Mouse (Mus musculus): ENCODE measurements around the gene Phlpp1. TPM values are rescaled to one million over a fixed set of nuclear protein-coding genes. Genes with fewer than 3 reads are reported as not detected.
A peak's percentile ranks its signal among the peaks of the same experiment; 100 is the strongest.

The Phlpp1 gene
- polyA plus RNA-seq, 1 experiment from 2014 or later: 4.4 TPM

GRCm38 (mm10) chr1:106183701-106184100 is 12.1 kb downstream of the Phlpp1 start:
- no peak for ATAC-seq (ENCODE audit: insufficient number of reproducible peaks, low FRiP score)
- H3K27ac ChIP-seq (ENCODE audit: poor library complexity, severe bottlenecking): 0 out of 2 replicates have a peak overlapping the region, but pooled peaks have one; percentile 18
- H3K4me1 ChIP-seq (replicated peaks): peaks cover 21% of the 10 kb centered on the region; the same call in 1 of the 2 replicates
- 87% methylated on average over 2 of the region's 2 CpGs for WGBS
- no peaks in the 10 kb centered on the region for H3K9me3 ChIP-seq (replicated peaks)
- no peaks in the 10 kb centered on the region for H3K27me3 ChIP-seq (replicated peaks)
- no peak overlapping the region for H3K4me3 ChIP-seq
- H3K36me3 ChIP-seq: no peaks in the 10 kb centered on the region
- no peak overlapping the region for H3K4me2 ChIP-seq
- no peak overlapping the region for H3K9ac ChIP-seq

- 0 out of 2 replicates have a peak overlapping the region, but pooled peaks have one; percentile 11 for H3K27ac ChIP-seq (ENCODE audit: poor library complexity, severe bottlenecking)
- no peaks in the 10 kb centered on the region for H3K27me3 ChIP-seq (replicated peaks)
- H3K4me2 ChIP-seq: no peak overlapping the region
- no peak overlapping the region for H3K9ac ChIP-seq
- WGBS: 76% methylated on average over 4 of the region's 4 CpGs
- H3K4me3 ChIP-seq: no peak overlapping the region
- H3K9me3 ChIP-seq (replicated peaks): no peaks in the 10 kb centered on the region
- peaks cover 21% of the 10 kb centered on the region; the same call in 1 of the 2 replicates for H3K4me1 ChIP-seq (replicated peaks)
- no peaks in the 10 kb centered on the region for H3K36me3 ChIP-seq
- no peak for ATAC-seq (ENCODE audit: insufficient number of reproducible peaks, low FRiP score)
Measured at GRCm38 (mm10) chr1:106184780-106185460, 13.4 kb downstream of the Phlpp1 start.

- Histone ChIP-seq H3K36me3 (no peaks in the 10 kb centered on the region), H3K4me3 (no peak overlapping the region), H3K4me1 (replicated peaks) (peaks cover 21% of the 10 kb centered on the region; the same call in 1 of the 2 replicates), H3K9ac (no peak overlapping the region), H3K27me3 (replicated peaks) (no peaks in the 10 kb centered on the region), H3K9me3 (replicated peaks) (no peaks in the 10 kb centered on the region), H3K4me2 (no peak overlapping the region), H3K27ac (ENCODE audit: poor library complexity, severe bottlenecking) (no peak overlapping the region)
- WGBS: 65% methylated on average over 2 of the region's 2 CpGs
- no peak for ATAC-seq (ENCODE audit: insufficient number of reproducible peaks, low FRiP score)
Measured at GRCm38 (mm10) chr1:106185461-106185924, 13.9 kb downstream of the Phlpp1 start.

- H3K9me3 ChIP-seq (replicated peaks): no peaks in the 10 kb centered on the region
- H3K36me3 ChIP-seq: no peaks in the 10 kb centered on the region
- no peak overlapping the region for H3K4me3 ChIP-seq
- no peak overlapping the region for H3K27ac ChIP-seq (ENCODE audit: poor library complexity, severe bottlenecking)
- H3K4me2 ChIP-seq: no peak overlapping the region
- no peak for ATAC-seq (ENCODE audit: insufficient number of reproducible peaks, low FRiP score)
- H3K9ac ChIP-seq: no peak overlapping the region
- H3K4me1 ChIP-seq (replicated peaks): peaks cover 19% of the 10 kb centered on the region; the same call in 1 of the 2 replicates
- H3K27me3 ChIP-seq (replicated peaks): no peaks in the 10 kb centered on the region
- WGBS: 67% methylated on average over 2 of the region's 2 CpGs
Measured at GRCm38 (mm10) chr1:106186062-106186461, 14.5 kb downstream of the Phlpp1 start.

- ATAC-seq (ENCODE audit: insufficient number of reproducible peaks, low FRiP score): no peak
- H3K4me1 ChIP-seq (replicated peaks): peaks cover 24% of the 10 kb centered on the region
- H3K27me3 ChIP-seq (replicated peaks): no peaks in the 10 kb centered on the region
- H3K36me3 ChIP-seq: no peaks in the 10 kb centered on the region
- no peak overlapping the region for H3K27ac ChIP-seq (ENCODE audit: poor library complexity, severe bottlenecking)
- no peak overlapping the region for H3K9ac ChIP-seq
- no peak overlapping the region for H3K4me2 ChIP-seq
- no peak overlapping the region for H3K4me3 ChIP-seq
- H3K9me3 ChIP-seq (replicated peaks): no peaks in the 10 kb centered on the region
Measured at GRCm38 (mm10) chr1:106187480-106187879, 15.9 kb downstream of the Phlpp1 start.

- H3K27ac ChIP-seq (ENCODE audit: poor library complexity, severe bottlenecking): no peak overlapping the region
- H3K27me3 ChIP-seq (replicated peaks): no peaks in the 10 kb centered on the region
- H3K36me3 ChIP-seq: no peaks in the 10 kb centered on the region
- no peaks in the 10 kb centered on the region for H3K9me3 ChIP-seq (replicated peaks)
- 94% methylated on average over 3 of the region's 3 CpGs for WGBS
- ATAC-seq (ENCODE audit: insufficient number of reproducible peaks, low FRiP score): no peak
- no peak overlapping the region for H3K4me3 ChIP-seq
- H3K4me2 ChIP-seq: no peak overlapping the region
- peaks cover 36% of the 10 kb centered on the region for H3K4me1 ChIP-seq (replicated peaks)
- no peak overlapping the region for H3K9ac ChIP-seq
Measured at GRCm38 (mm10) chr1:106188756-106189155, 17.2 kb downstream of the Phlpp1 start.

- no peaks in the 10 kb centered on the region for H3K36me3 ChIP-seq
- no peak overlapping the region for H3K4me2 ChIP-seq
- 84% methylated on average over 5 of the region's 5 CpGs for WGBS
- H3K9me3 ChIP-seq (replicated peaks): no peaks in the 10 kb centered on the region
- H3K4me1 ChIP-seq (replicated peaks): peaks cover 36% of the 10 kb centered on the region
- no peaks in the 10 kb centered on the region for H3K27me3 ChIP-seq (replicated peaks)
- no peak for ATAC-seq (ENCODE audit: insufficient number of reproducible peaks, low FRiP score)
- no peak overlapping the region for H3K4me3 ChIP-seq
- H3K9ac ChIP-seq: no peak overlapping the region
- H3K27ac ChIP-seq (ENCODE audit: poor library complexity, severe bottlenecking): no peak overlapping the region
Measured at GRCm38 (mm10) chr1:106189311-106189710, 17.8 kb downstream of the Phlpp1 start.

GRCm38 (mm10) chr1:106190695-106191094 is 19.1 kb downstream of the Phlpp1 start:
- Histone ChIP-seq H3K9ac (no peak overlapping the region), H3K36me3 (no peaks in the 10 kb centered on the region), H3K4me1 (replicated peaks) (peaks cover 37% of the 10 kb centered on the region), H3K9me3 (replicated peaks) (no peaks in the 10 kb centered on the region), H3K27ac (ENCODE audit: poor library complexity, severe bottlenecking) (no peak overlapping the region), H3K4me2 (no peak overlapping the region), H3K4me3 (no peak overlapping the region), H3K27me3 (replicated peaks) (no peaks in the 10 kb centered on the region)
- no peak for ATAC-seq (ENCODE audit: insufficient number of reproducible peaks, low FRiP score)
- WGBS: 79% methylated on average over 3 of the region's 3 CpGs

GRCm38 (mm10) chr1:106191885-106192284 is 20.3 kb downstream of the Phlpp1 start:
- H3K27me3 ChIP-seq (replicated peaks): no peaks in the 10 kb centered on the region
- H3K9ac ChIP-seq: no peak overlapping the region
- WGBS: 39% methylated on average over 8 of the region's 8 CpGs
- no peak for ATAC-seq (ENCODE audit: insufficient number of reproducible peaks, low FRiP score)
- H3K27ac ChIP-seq (ENCODE audit: poor library complexity, severe bottlenecking): no peak overlapping the region
- H3K4me2 ChIP-seq: no peak overlapping the region
- no peak overlapping the region for H3K4me3 ChIP-seq
- peaks cover 37% of the 10 kb centered on the region for H3K4me1 ChIP-seq (replicated peaks)
- H3K36me3 ChIP-seq: no peaks in the 10 kb centered on the region
- H3K9me3 ChIP-seq (replicated peaks): no peaks in the 10 kb centered on the region

- no peaks in the 10 kb centered on the region for H3K36me3 ChIP-seq
- peak overlapping the region; percentile 40 for H3K9ac ChIP-seq
- H3K4me2 ChIP-seq: no peak overlapping the region
- H3K4me1 ChIP-seq (replicated peaks): peaks cover 37% of the 10 kb centered on the region
- H3K27me3 ChIP-seq (replicated peaks): no peaks in the 10 kb centered on the region
- H3K27ac ChIP-seq (ENCODE audit: poor library complexity, severe bottlenecking): no peak overlapping the region
- no peak overlapping the region for H3K4me3 ChIP-seq
- no peak for ATAC-seq (ENCODE audit: insufficient number of reproducible peaks, low FRiP score)
- H3K9me3 ChIP-seq (replicated peaks): no peaks in the 10 kb centered on the region
- 70% methylated on average over 8 of the region's 8 CpGs for WGBS
Measured at GRCm38 (mm10) chr1:106192864-106193470, 21.4 kb downstream of the Phlpp1 start.

GRCm38 (mm10) chr1:106193487-106193886 is 21.9 kb downstream of the Phlpp1 start:
- Histone ChIP-seq H3K9me3 (replicated peaks) (no peaks in the 10 kb centered on the region), H3K27ac (ENCODE audit: poor library complexity, severe bottlenecking) (no peak overlapping the region), H3K36me3 (no peaks in the 10 kb centered on the region), H3K4me2 (no peak overlapping the region), H3K9ac (no peak overlapping the region; the same call in 1 of the 2 replicates), H3K4me1 (replicated peaks) (peaks cover 42% of the 10 kb centered on the region), H3K4me3 (no peak overlapping the region), H3K27me3 (replicated peaks) (no peaks in the 10 kb centered on the region)
- whole genome bisulfite sequencing: 17% methylated on average over 3 of the region's 3 CpGs
- no peak for ATAC-seq (ENCODE audit: insufficient number of reproducible peaks, low FRiP score)

Measured in heart, embryonic 12.5 days (tissue).